Mouse (Mus musculus) CH12.LX (cell line): Measurements from ENCODE around the gene Tmem204.

ENCODE experiments used
- CTCF ChIP-seq, 2 experiments: IDR thresholded peaks in 1 of 2; conservative IDR thresholded peaks in 1 of 2; 2 replicates each; pipeline ENCODE4 v1.5.1; 2011 to 2012; ENCODE audit warnings: low read depth in 2 of 2, low read length in 2 of 2, improper control_type of control experiment in 1 of 2, inconsistent platforms in 1 of 2, mild to moderate bottlenecking in 1 of 2, moderate library complexity in 1 of 2
- E2F4 ChIP-seq: IDR thresholded peaks from 2 replicates; pipeline ENCODE4 v1.6.1; 2011; ENCODE audit warnings: low read depth, low read length, improper control_type of control experiment; ENCODE audit not compliant: insufficient replicate concordance
- MAX ChIP-seq: IDR thresholded peaks from 2 replicates; pipeline ENCODE4 v1.6.1; 2011; ENCODE audit warnings: low read length, improper control_type of control experiment
- MAZ ChIP-seq: IDR thresholded peaks from 2 replicates; pipeline ENCODE4 v1.6.1; 2012; ENCODE audit warnings: low read depth, mild to moderate bottlenecking, inconsistent platforms, low read length, improper control_type of control experiment, moderate library complexity
- MXI1 ChIP-seq: IDR thresholded peaks from 2 replicates; pipeline ENCODE4 v1.6.1; 2011; ENCODE audit warnings: mild to moderate bottlenecking, low read depth, low read length, improper control_type of control experiment
- POLR2A ChIP-seq: IDR thresholded peaks from 2 replicates; pipeline ENCODE4 v1.6.1; 2011; ENCODE audit warnings: low read depth, mild to moderate bottlenecking, improper control_type of control experiment, low read length
- USF1 ChIP-seq: IDR thresholded peaks from 2 replicates; pipeline ENCODE4 v1.6.1; 2014; ENCODE audit warnings: low read depth, mild to moderate bottlenecking, inconsistent platforms, low read length, improper control_type of control experiment
- USF2 ChIP-seq: conservative IDR thresholded peaks from 2 replicates; pipeline ENCODE4 v1.6.1; 2011; ENCODE audit warnings: low read depth, low read length, improper control_type of control experiment

DNA sequence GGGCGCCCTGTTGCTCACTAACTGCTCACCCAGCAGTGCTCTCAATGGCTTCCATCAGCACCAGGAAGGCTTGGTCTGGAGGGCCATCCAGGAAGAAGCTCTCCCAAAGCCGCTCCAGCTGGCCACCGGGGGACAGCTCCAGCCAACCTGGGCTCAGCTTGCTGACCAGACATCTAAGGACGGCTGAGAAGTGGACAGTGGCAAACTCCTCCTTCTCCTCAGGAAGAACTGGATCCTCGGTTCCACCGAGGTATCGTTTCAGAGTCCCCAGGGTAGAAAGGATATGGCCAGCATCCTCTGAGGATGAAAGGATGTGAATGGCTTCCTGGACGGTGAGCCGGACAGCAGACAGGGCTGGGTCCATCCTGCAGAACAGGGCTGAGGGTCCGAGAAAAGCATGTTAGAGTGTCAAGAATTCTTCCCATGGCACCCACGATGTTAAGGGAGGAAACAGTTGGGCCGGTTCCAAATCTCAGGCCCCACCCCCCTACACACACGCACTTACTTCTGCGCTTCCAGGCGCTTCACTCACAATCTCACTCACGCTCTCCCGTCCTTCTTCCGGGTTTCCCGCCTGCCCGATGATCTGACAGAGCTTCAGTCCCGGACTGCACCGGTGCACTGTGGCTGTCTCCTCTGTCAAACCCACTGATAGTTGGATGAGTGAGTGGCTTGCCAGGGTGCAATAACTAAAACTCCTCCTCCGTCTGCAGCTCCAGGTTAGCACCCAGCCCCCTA, 31.7 kb upstream of the Tmem204 start:
- TF ChIP-seq POLR2A (no peak; the same call in 1 of the 2 replicates), CTCF (conservative IDR thresholded peaks at IDR 0.05 in 1 of 2, IDR thresholded peaks at IDR 0.05 in 1 of 2; ENCODE audit: low read depth in 2 of 2, low read length in 2 of 2) (no peak), MAZ (no peak), MXI1 (no peak), USF1 (no peak), MAX (no peak), USF2 (no peak), E2F4 (no peak)
